21 mouse cellular contexts compared by ENCODE assay signal in the genomic region with DNA sequence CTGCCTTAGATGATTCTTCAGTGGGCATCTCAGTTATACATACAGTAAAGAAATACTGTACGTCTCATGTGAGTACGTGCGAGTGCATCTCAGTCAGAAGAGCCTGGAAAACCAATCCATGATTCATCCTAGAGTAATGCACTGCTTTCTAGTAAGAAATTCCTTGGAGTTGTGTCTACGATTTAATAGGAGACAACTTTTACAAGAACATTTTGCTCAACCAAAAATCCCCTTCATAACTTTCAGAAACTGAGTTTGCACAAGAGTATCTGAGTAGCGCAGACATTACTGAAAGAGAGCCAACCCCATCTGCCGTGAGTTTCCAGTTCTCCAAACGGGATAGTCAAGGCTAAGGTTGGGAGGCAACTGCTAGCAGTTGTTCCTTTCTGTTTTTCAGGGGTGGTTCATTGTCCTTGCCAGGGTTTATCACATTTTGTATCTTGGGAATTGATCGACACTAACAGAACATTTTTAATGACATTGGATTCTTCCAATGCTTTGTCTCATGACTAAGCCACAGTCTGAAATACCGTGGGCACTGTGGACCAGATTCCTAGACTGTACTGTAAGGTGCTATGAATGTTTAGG.
"Had no signal": no experiment of that assay in that cellular context is flagged by ENCODE, and none has a peak within 500 bp of the region (broad histone marks: within the 10 kb centered on the region; RNA-seq: fewer than 3 reads in every experiment).

No protein-coding gene starts in this region.

- H3K36me3 ChIP-seq: limb, embryonic 10.5 days; limb, embryonic 13.5 days; liver, embryonic 12.5 days; liver, embryonic 15.5 days; midbrain, embryonic 13.5 days; neural tube, embryonic 12.5 days; neural tube, embryonic 15.5 days; stomach, embryonic 15.5 days had no signal

- H3K27me3 ChIP-seq: limb, embryonic 13.5 days; liver, embryonic 12.5 days; liver, embryonic 15.5 days; midbrain, embryonic 13.5 days; neural tube, embryonic 12.5 days; neural tube, embryonic 15.5 days; stomach, embryonic 15.5 days had no signal

- H3K4me3 ChIP-seq: left cerebral cortex, adult 2 months; limb, embryonic 10.5 days; limb, embryonic 13.5 days; liver, embryonic 12.5 days; liver, embryonic 15.5 days; midbrain, embryonic 13.5 days; neural tube, embryonic 12.5 days; neural tube, embryonic 15.5 days; stomach, embryonic 15.5 days had no signal

- DNase-seq: kidney, adult 18-20 months; kidney, adult 9 months; kidney, postnatal 14 days; kidney, postnatal 4 days; layer of hippocampus, postnatal 36 days; liver; lung, adult 2 months; lung, postnatal 14 days; right cerebral cortex, adult 18-20 months; right cerebral cortex, postnatal 14 days; spleen, adult 18-20 months; thymus, postnatal 36 days had no signal

- H3K4me2 ChIP-seq: limb, embryonic 13.5 days; liver, embryonic 12.5 days; liver, embryonic 15.5 days; midbrain, embryonic 13.5 days; neural tube, embryonic 12.5 days; neural tube, embryonic 15.5 days; stomach, embryonic 15.5 days had no signal
